Mouse (Mus musculus) heart, postnatal 0 days (tissue): ENCODE measurements around the gene Syne4.

Experiments used
- CTCF ChIP-seq: IDR thresholded peaks from 2 replicates; pipeline ENCODE4 v1.5.1; 2016; ENCODE audit warnings: antibody characterized with exemption, control low read depth, low read depth
- EP300 ChIP-seq: IDR thresholded peaks from 2 replicates; pipeline ENCODE4 v1.6.1; 2016; ENCODE audit warnings: antibody characterized with exemption, low read depth

DNA sequence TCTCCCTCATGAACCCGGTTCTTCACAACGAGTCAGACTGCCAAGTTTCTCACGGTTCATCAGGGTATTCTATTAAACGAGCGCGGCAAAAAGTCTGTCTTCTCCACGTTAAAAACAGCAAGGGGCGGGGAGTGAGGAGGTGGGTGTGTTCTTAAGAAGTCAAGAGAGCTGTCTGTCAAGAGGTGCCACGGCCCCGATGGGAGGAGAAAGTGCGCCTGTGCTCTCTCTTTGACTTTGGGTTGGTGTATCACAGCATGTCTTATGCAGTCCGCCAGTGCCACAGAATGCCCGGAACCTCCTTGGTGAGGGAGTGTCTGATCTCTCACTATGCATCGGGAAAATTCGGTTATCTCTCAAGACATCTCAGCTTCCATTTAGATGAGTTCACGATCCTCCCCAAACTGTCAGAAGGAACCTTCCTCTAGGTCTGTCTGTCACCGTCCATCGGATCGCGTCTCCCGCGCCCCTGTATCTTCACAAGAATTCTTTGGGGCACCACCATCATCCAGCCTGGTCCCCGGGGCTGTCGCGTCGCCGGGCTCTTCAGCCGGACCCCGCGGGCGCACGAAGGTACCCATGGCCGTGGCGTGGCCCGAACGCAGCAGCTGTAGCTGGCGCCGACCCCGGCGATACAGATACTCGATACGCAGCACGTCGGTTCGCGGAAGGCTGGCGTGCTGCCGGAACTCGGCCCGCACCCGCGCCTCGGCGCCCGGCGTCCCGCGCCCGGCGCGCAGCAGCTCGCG, 7.1 kb downstream of the Syne4 start, which contains the start of gene E130208F15Rik:
- TF ChIP-seq CTCF, result no peak
- TF ChIP-seq EP300, result no peak
